Mouse (Mus musculus): Measurements from ENCODE around the gene Arhgdia.
"Not testable (repeated sequence)": the region's sequence is repeated elsewhere in the genome, so short reads cannot be mapped to it uniquely, and the experiment has no call there.

Arhgdia gene

GRCm38 (mm10) chr11:120613481-120613972 lies 32.1 kb upstream of the Arhgdia start:
- in situ Hi-C loops (cut with MseI, MboI): no loop called here

DNA sequence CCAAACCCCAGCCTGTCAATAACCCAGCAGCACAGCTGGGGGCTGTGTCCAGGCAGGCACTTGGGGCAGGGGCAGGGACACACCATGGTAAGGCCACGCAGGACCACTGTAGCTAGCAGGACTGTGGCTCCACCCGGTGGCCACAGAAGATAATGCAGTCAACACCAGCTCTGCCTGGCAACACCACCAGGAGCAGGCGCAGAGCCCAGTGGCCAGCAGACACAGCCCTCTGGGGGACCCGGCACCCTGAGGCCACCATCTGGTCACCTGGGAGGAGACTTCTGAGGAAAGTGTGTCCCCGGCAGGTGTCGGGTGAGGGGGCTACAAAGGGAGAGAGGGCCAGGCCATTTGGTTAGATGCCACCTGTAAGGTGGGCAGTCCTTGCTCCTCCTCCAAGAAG lies 31.3 kb upstream of the Arhgdia start:
- in situ Hi-C loops (cut with MseI, MboI): no loop called here

- in situ Hi-C loops (cut with MseI, MboI): no loop called here
Observed at GRCm38 (mm10) chr11:120610477-120611046, 29.1 kb upstream of the Arhgdia start.

GRCm38 (mm10) chr11:120609250-120609649 lies 27.8 kb upstream of the Arhgdia start:
- in situ Hi-C loops (cut with MseI, MboI): no loop called here

- in situ Hi-C loops (cut with MseI, MboI): no loop called here
Observed at GRCm38 (mm10) chr11:120608241-120609034, 27.0 kb upstream of the Arhgdia start, which contains the start of gene Npb. Gene Npb, plus strand, starts transcription at chr11:120608477.

DNA sequence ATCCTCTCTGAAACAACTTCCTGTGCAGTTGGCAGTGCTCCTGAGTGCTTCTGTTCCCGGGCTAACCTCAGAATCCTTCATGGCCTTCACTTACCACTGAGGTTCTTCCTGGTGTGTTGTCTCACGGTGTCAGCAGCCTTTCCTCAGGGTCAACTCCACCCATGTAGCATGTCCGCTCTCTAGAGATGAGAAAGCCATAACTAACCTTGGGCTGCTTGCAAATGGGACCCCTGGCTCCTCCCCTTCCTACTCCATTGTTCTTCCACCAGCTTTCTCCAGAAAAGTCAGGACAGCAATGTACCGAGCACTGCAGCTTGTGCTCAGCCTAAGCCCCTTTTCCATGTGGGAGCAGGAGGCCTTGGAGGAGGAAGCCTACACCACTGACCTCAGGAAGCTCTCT lies 25.3 kb upstream of the Arhgdia start:
- in situ Hi-C loops (cut with MseI, MboI): no loop called here

GRCm38 (mm10) chr11:120605667-120606066 lies 24.2 kb upstream of the Arhgdia start:
- in situ Hi-C loops (cut with MseI, MboI): no loop called here

DNA sequence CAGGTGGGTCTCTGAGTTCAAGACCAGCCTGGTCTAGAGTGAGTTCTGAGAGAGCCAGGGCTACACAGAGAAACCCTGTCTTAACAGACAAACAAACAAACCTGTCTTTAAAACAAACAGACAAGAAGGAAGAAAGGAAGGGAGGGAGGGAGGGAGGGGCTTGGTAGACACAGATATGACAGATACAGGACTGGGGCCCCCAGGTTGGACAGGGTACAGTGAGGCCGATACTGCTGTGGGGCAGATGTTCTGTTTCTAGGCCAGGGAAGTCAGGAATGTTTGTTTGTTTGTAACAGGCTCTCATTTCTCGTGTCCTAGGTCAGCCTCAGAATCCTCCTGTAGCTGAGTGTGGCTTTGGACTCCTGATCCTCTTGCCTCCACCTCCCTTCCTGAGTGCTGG lies 22.1 kb upstream of the Arhgdia start:
- in situ Hi-C loops (cut with MseI, MboI): no loop called here

DNA sequence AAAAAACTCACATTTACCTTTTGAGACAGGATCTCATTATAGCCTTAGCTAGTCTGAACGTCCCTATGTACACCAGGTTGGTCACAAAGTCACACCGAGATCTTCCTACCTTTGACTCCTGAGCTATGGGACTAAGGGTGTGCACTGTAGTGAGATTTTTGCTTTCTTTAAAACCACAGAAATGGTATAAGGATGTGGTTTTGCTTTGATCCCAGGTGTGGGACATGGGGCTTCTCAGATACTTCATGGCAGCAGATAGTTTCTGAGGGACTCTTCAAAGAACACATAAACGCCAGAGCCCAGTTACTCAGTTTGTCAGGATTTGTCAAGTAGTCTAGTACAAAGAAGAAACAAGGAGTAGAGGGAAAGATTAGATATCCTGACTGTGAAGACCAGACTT lies 19.3 kb upstream of the Arhgdia start:
- in situ Hi-C loops (cut with MseI, MboI): no loop called here

GRCm38 (mm10) chr11:120598990-120599549 lies 17.6 kb upstream of the Arhgdia start:
- in situ Hi-C loops (cut with MseI, MboI): no loop called here

GRCm38 (mm10) chr11:120598283-120598989 lies 17.0 kb upstream of the Arhgdia start, which contains the start of the genes Alyref and Anapc11:
Gene Alyref, minus strand, starts transcription at chr11:120598365.
Gene Anapc11, plus strand, starts transcription at chr11:120598421.
- in situ Hi-C loops (cut with MseI, MboI): no loop called here

DNA sequence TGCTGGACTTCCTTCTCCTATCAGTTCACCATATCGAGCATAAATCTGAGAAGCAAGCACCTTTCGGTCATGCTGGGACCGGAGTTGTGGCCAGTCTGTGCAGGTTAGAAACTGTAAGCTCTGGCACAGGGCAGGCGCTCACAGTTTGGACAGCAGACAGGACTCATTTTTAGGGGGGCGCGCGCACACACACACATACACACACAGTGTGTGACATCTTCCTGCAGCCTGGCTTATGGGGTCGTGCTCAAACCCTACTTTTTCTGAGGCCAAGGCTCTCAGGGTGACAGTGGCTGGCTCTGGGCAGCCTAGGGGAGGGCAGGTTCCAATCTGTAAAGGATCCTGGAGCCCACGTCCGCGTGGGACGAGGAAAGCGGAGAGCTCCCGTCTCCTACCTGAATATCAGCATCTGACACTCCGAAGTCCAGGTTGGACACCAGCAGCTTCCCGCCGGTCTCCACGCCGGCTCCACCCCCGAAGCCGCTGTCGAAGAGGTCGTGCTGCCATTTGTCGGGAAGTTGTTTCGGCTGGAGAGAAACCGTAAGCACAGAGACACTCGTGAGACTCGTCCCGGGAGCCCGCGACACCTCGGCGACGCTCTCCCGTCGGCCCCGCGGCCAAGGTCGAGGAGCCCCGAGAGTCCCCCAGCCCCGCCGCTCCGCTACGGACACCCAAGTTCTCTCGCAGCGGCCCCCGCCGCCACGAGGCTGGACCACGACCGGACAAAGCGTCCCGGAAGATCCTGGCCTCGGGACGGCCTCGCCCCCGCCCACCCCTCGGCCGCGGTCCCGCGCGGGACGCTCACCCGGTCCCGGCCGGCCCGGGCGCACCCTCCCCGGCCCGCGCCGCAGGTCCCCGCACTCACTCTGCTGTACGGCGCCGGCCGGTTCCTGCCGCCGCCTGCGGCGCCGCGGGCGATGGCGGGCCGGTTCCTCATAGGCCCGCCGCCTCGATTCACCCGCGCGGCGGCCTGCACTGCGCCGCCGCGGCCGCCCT lies 16.1 kb upstream of the Arhgdia start:
- in situ Hi-C loops (cut with MseI, MboI): no loop called here

- in situ Hi-C loops (cut with MseI, MboI): no loop called here
Observed at GRCm38 (mm10) chr11:120588531-120588930, 7.1 kb upstream of the Arhgdia start.

DNA sequence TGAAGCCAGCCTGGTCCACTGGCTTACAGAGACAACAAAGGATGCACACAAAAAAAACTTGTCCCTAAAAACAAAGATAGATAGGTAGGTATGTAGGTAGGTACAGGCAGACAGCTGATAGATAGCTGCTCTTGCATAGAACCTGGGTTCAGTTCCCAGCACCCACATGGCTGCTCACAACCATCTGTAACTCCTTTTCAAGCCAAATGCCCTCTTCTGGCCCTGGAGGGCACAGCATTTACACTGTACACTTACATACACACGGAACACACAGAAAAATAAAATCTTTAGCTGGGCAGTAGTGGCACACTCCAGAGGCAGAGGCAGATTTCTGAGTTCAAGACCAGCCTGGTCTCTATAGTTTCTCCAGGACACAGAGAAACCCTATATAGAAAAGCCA lies 2.5 kb upstream of the Arhgdia start:
- in situ Hi-C loops (cut with MseI, MboI): no loop called here

- in situ Hi-C loops (cut with MseI, MboI): not testable (repeated sequence)
Observed at GRCm38 (mm10) chr11:120582982-120583293, 1.5 kb upstream of the Arhgdia start.

GRCm38 (mm10) chr11:120582268-120582981 lies 1.0 kb upstream of the Arhgdia start:
- in situ Hi-C loops (cut with MseI, MboI): no loop called here

- in situ Hi-C loops (cut with MseI, MboI): no loop called here
Observed at GRCm38 (mm10) chr11:120580871-120581331, 523 bp downstream of the Arhgdia start.

GRCm38 (mm10) chr11:120580190-120580589 lies 1.2 kb downstream of the Arhgdia start:
- in situ Hi-C loops (cut with MseI, MboI): no loop called here

DNA sequence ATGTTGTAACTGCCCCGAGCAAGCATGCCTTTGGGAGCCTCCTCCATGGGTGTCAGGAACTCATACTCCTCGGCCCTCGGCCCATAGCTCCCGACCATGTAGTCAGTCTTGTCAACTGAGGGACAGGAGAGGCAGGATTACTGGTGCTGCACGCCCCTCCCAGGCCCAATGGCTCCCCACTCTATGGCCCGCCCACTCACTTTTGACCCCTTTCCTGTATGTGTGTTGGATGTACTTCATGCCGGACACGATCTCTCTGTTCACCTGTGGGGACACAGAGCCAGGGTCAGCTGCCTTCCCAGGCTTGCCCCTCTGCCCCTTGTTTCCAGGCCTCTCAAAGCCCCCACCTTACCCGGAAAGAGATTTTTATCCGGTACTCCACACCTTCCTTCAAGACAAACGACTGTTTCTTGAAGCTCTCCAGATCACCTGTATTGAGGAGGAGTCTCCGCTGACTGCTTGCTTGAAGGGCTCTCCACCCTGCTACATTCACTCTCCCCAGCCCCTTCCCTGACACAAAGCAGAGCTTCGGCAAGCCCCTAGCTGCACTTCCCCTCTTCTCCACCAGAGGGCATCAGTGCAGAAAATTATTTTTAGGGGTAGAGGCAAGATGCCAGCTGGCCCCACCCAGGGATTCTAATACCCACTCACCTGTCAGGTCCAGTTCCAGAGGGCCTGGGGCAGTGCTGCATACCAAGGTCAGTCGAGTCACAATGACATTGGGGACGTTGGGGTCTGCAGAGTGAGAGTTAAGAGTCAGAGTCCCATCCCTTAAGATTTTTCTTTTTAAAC lies 1.9 kb downstream of the Arhgdia start:
- in situ Hi-C loops (cut with MseI, MboI): no loop called here

Measured in mouse trophoblast stem cell (cell line).